Mouse (Mus musculus) cortical plate, adult 2 months (tissue): ENCODE measurements at regions not wholly inside any gene's neighbourhood (a gene's known extent, or its start where the extent isn't known, plus 50 kb on each side); places are given as distances from the start of the nearest gene placed in this dataset.

Source experiments
- CTCF ChIP-seq: fragments of 200-500 bp; IDR thresholded peaks from 2 replicates; pipeline ENCODE4 v1.5.1; 2011; ENCODE audit warnings: mild to moderate bottlenecking, control low read depth, low read length; ENCODE audit not compliant: insufficient read depth; ENCODE audit errors: extremely low read depth
- POLR2A ChIP-seq: fragments of 200-500 bp; IDR thresholded peaks from 2 replicates; pipeline ENCODE4 v1.6.1; 2011; ENCODE audit warnings: mild to moderate bottlenecking, low read length, control low read depth; ENCODE audit not compliant: insufficient read depth; ENCODE audit errors: extremely low read depth

DNA sequence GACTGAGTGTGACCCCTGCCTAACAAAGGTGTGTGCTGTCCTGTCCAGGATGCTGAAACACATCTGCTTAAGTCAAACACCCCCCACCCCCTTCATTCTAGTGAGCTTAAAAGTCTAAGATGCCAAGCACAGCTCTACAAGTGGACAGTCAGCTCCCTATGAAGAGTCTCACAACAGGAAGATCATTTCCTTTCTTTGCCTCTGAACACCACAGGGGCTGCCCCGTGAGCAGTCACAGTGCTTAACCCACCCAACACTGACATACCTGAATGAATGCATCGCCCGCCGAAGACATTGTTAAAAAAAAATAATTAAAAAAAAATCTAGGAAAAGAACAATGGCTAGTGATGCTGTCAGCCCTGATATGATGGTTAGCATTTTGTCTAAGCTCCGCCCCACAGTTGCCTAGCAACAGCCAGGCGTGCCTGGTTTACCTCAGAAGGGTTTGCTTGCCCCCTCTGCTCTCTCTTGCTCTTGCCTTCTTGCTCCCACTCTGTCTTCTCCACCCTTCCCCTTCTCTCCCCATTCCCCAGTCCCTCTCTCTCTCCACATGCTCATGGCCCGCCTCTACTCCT lies 187.7 kb downstream of the Ly86 start:
- TF ChIP-seq CTCF (no peak), POLR2A (no peak)
